8 mouse cellular contexts compared by ENCODE assay signal in the genomic region with DNA sequence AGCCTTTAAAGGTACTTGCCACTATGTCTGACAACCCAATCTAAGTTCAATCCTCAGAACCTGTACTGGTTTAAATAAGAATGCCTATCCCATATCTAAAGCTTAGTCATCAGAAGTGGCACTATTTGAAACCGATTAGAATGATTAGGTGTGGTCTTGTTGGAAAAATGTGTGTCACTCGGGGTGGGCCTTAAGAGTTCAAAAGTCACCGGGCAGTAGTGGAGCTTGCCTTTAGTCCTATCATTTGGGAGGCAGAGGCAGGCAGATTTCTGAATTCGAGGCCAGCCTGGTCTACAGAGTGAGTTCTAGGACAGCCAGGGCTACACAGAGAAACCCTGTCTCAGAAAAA. TPM values are rescaled to one million over a fixed set of nuclear protein-coding genes. Genes with fewer than 3 reads are reported as not detected.
DNase-seq lines count a peak whose midpoint lies in the region; ATAC-seq and TF ChIP-seq lines count a peak whose summit lies in the region.

No protein-coding gene starts in this region.

- DNase-seq in cerebellum, adult 2 months = no peak
- no peak for DNase-seq in cerebellum, adult 11 months
- DNase-seq in testis, postnatal 10 days (ENCODE audit: low spot score) = no peak
- DNase-seq in liver, embryonic 13.5 days = no peak
- DNase-seq in right cerebral cortex, adult 2 months (ENCODE audit: low spot score in 2 of 2) = no peak
- no peak for DNase-seq in cerebellum, adult 9-11 months

- H3K9me3 ChIP-seq in liver, embryonic 13.5 days (replicated peaks) = no peaks in the 10 kb centered on the region

- no peak for ATAC-seq in liver, embryonic 13.5 days (ENCODE audit: low read depth)
- ATAC-seq in granulocyte monocyte progenitor cell, adult 5-6 weeks (replicated peaks; ENCODE audit: poor library complexity, severe bottlenecking) = no peak

- 0 out of 2 replicates have a peak overlapping the region, but pooled peaks have one; percentile 57 for H3K9ac ChIP-seq in liver, embryonic 13.5 days

- no peak for TF ChIP-seq CTCF in cerebellum, adult 2 months (IDR thresholded peaks at IDR 0.05; ENCODE audit: borderline replicate concordance, insufficient read depth, low read depth, low read length)
- TF ChIP-seq CTCF in testis, adult 2 months (IDR thresholded peaks at IDR 0.05; ENCODE audit: control insufficient read depth, insufficient read depth, insufficient replicate concordance, low read depth, low read length) = no peak

- H3K4me2 ChIP-seq in liver, embryonic 13.5 days = peak overlapping the region; percentile 94

- H3K4me1 ChIP-seq in cerebellum, adult 2 months (ENCODE audit: control insufficient read depth, insufficient read depth, low read length) = peaks cover 5% of the 10 kb centered on the region
- H3K4me1 ChIP-seq in testis, adult 2 months (ENCODE audit: control insufficient read depth, insufficient read depth, low read length) = no peaks in the 10 kb centered on the region; the same call in 1 of the 2 replicates
- H3K4me1 ChIP-seq in liver, embryonic 13.5 days (replicated peaks) = peaks cover 41% of the 10 kb centered on the region

- TF ChIP-seq POLR2A in cerebellum, adult 2 months (IDR thresholded peaks at IDR 0.05; ENCODE audit: borderline replicate concordance, insufficient read depth, low read length) = no peak
- no peak for TF ChIP-seq POLR2A in testis, adult 2 months (IDR thresholded peaks at IDR 0.05; ENCODE audit: control insufficient read depth, low read depth, low read length)

- no peaks in the 10 kb centered on the region for H3K36me3 ChIP-seq in testis, adult 2 months (ENCODE audit: control insufficient read depth, insufficient read depth, low read length)
- H3K36me3 ChIP-seq in liver, embryonic 13.5 days = no peaks in the 10 kb centered on the region

- peak overlapping the region; percentile 96 for H3K4me3 ChIP-seq in cerebellum, adult 2 months (replicated peaks; ENCODE audit: insufficient read depth, low read depth, low read length)
- H3K4me3 ChIP-seq in testis, adult 2 months (ENCODE audit: control insufficient read depth, low read depth, low read length) = peak overlapping the region; percentile 99
- peak overlapping the region; percentile 97 for H3K4me3 ChIP-seq in liver, embryonic 13.5 days (replicated peaks)

- no peak overlapping the region for H3K27ac ChIP-seq in cerebellum, adult 2 months (ENCODE audit: insufficient read depth, low read length)
- peak overlapping the region; percentile 98; the same call in 1 of the 2 replicates for H3K27ac ChIP-seq in testis, adult 2 months (ENCODE audit: control insufficient read depth, insufficient read depth, low read depth, low read length)
- H3K27ac ChIP-seq in liver, embryonic 13.5 days = peak overlapping the region; percentile 37; the same call in 1 of the 2 replicates

- WGBS in cerebellum, adult 2 months = 94% methylated on average over 4 of the region's 4 CpGs
- 81% methylated on average over 4 of the region's 4 CpGs for WGBS in liver, embryonic 13.5 days (ENCODE audit: insufficient replicate concordance)

- H3K27me3 ChIP-seq in cerebellum, adult 2 months (ENCODE audit: control insufficient read depth, insufficient read depth, low read length) = no peaks in the 10 kb centered on the region
- H3K27me3 ChIP-seq in testis, adult 2 months (ENCODE audit: control insufficient read depth, insufficient read depth, low read length) = no peaks in the 10 kb centered on the region
- H3K27me3 ChIP-seq in liver, embryonic 13.5 days = peaks cover 6% of the 10 kb centered on the region; the same call in 1 of the 2 replicates

RNA-seq across cellular contexts. Expression of a gene that starts 0.7 kb away (rescaled TPM):
- 154 and 162 TPM in 2 replicates for polyA plus RNA-seq in cerebellum, adult 2 months (2012; rRNA removed)
- polyA plus RNA-seq in testis, adult 2 months (2012; rRNA removed) = 656 and 695 TPM in 2 replicates
- 19.5 and 20.6 TPM in 2 replicates for polyA plus RNA-seq in liver, embryonic 13.5 days (2015; fragmentation: Nextera tagmentation; extraction: Ambion mirVana)
- total RNA-seq in granulocyte monocyte progenitor cell, adult 5-6 weeks (2014; fragmentation: Nextera tagmentation) = 143 and 157 TPM in 2 replicates
- total RNA-seq in granulocyte monocyte progenitor cell, adult 5-6 weeks (2017) = 30.7 and 47.1 TPM in 2 replicates
